Mouse (Mus musculus): ENCODE data around the gene Fitm2.

The Fitm2 gene

DNA sequence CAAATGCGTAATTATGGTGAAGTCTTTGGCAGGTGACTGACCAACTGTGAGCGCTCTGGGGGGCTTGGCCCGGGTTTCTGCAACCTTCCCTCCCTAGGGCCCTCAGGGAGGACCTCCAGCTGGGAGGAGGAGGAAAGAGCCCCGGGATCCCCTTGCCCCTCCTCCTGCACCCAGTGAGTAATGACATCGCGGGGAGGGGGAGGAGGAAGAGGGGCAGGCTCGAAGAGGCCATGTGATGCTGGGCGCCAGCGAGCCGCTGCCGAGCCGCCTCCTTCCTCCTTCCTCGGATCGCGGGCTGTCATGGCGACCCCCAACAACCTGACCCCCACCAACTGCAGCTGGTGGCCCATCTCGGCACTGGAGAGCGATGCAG is 34.2 kb downstream of the Fitm2 start, which contains the start of gene Gdap1l1:
Gene Gdap1l1, plus strand, starts transcription at position 231 of the 373 bp plus-strand sequence.
- in situ Hi-C loops (cut with MboI; ENCODE audit: low pct_unique_long_range_greater_than_20kb in 1 of 2, low sequenced_read_pairs in 2 of 2, unreplicated experiment in 1 of 2), result no loop called here

DNA sequence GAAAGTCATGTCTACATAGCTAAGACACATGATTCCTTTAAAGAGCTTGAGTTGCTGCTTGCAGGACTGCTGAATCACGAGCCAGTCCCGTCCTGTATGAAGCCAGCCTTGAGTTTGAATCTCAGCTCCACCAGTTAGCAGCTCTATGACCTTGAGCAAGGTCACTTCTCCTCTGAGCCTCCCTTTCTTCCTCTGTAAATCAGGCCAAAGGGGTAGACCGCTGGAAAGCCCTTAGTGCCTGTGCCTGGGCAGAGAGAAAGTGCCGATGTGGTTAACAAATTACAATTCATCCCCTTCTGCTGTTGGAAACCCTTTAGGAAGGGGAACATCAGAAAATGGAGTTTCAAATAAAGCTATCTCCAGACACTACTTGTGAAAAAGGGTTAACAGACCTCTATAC is 34.6 kb downstream of the Fitm2 start:
- in situ Hi-C loops (cut with MboI; ENCODE audit: low pct_unique_long_range_greater_than_20kb in 1 of 2, low sequenced_read_pairs in 2 of 2, unreplicated experiment in 1 of 2), result no loop called here

DNA sequence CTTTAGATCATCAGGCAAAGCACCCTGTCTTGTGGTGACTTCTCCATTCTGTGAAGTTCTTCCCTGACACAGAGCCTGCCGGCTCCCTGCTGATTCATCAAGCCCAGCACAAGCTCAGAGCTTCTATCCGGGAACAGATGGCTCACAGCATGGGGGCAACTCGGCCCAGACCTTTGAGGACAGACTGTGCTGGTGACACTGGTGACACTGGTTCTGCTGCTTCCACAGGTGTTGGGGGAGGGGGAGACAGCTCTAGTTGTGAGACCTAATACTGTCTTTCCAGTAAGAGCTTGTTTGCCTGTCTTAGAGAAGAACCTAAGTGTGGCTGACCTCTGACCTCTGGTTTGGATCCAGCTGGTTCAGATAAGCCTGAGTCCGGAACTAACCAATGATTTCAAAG is 38.5 kb downstream of the Fitm2 start:
- in situ Hi-C loops (cut with MboI; ENCODE audit: low pct_unique_long_range_greater_than_20kb in 1 of 2, low sequenced_read_pairs in 2 of 2, unreplicated experiment in 1 of 2), result no loop called here

DNA sequence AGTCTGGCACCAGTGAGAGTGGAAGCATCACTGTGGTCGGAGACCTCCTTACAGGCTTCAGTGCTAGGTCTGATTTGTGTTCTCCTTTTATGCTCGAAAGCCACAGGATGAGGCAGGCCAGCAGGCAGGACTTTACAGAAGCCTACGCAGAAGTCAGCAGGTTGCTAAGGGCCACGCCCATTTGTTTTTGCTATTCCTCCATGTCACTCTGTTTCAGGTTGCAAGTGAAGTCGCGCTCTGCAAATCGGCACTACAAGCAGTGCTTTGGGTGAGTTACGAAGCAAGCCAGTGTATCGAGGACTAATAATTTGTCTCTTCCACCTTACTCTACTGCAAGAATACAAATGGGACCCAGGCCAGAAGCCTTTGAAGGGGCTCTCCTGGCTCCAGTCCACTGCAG is 41.1 kb downstream of the Fitm2 start:
- in situ Hi-C loops (cut with MboI; ENCODE audit: low pct_unique_long_range_greater_than_20kb in 1 of 2, low sequenced_read_pairs in 2 of 2, unreplicated experiment in 1 of 2), result no loop called here

DNA sequence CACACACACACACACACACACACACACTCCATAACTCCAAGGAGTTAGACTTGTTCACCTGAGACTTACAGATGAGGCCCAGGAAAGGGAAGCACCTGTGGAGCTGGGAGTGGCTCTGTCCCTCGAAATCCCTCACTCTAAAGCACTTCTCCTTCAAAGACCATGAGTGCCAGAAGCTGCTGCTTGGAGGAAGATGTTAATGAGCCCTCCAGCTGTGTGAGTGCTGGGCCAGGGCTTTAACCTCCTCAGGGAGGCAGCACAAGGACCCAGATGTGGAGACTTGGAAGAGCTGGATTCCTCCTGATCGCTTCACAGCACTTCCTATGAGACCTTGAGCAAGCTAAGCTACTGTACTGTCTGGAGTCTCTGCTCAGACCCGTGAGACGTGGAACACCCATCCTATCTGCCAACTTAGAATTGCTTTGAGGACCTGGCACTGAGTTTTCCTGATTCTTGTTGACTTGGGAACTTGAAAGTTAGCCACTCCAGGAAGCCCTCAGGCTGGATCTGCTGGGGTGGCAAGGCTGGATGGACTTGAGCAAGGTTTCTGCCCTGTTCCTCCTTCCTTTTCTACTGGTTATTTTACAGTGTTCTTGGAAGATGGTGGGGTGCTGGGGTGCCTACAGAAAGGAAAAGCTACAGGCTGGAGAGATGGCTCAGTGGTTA is 44.0 kb downstream of the Fitm2 start:
- in situ Hi-C loops (cut with MboI; ENCODE audit: low pct_unique_long_range_greater_than_20kb in 1 of 2, low sequenced_read_pairs in 2 of 2, unreplicated experiment in 1 of 2), result no loop called here

- in situ Hi-C loops (cut with MboI; ENCODE audit: low pct_unique_long_range_greater_than_20kb in 1 of 2, low sequenced_read_pairs in 2 of 2, unreplicated experiment in 1 of 2), result no loop called here
These were observed 47.8 kb downstream of the Fitm2 start, which contains the start of gene Oser1 for GRCm38 (mm10) chr2:163424597-163424996. Gene Oser1 (minus strand): TSS chr2:163424697.

DNA sequence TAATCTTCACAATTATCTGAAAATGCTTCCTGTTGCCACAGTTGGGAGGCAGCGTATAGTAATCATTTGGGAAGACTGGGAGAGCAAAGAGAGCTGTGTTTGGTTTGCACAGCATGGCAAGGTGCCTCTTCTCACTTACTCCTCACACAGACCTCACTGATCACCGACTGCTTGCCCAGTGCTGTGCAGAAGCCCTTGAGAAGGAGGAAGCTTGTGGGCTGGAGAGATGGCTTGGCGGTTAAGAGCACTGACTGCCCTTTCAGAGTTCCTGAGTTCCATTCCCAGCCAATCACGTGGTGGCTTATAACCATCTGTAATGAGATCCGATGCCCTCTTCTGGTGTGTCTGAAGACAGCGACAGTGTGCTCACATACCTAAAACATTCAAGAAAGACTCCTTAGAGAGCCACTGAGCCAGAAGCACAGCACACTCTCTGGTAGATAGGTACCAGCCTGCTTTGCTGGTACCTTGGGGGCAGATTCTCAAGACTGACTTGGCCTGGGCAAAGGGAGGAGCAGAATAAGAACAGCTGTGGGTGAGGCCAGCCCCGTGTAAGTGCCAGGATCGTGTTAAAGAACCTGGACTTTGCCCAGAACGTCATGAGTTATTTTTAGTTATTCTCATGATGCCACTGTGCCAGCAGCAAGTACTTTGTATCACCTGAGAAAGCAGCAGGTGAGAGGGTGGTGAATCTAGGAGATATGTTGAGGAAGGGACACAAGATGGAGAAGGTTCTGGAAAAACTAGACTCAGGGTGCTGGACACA is 49.4 kb downstream of the Fitm2 start:
- in situ Hi-C loops (cut with MboI; ENCODE audit: low pct_unique_long_range_greater_than_20kb in 1 of 2, low sequenced_read_pairs in 2 of 2, unreplicated experiment in 1 of 2), result no loop called here

- in situ Hi-C loops (cut with MboI; ENCODE audit: low pct_unique_long_range_greater_than_20kb in 1 of 2, low sequenced_read_pairs in 2 of 2, unreplicated experiment in 1 of 2), result no loop called here
These were observed 52.0 kb downstream of the Fitm2 start for GRCm38 (mm10) chr2:163420366-163420886.

DNA sequence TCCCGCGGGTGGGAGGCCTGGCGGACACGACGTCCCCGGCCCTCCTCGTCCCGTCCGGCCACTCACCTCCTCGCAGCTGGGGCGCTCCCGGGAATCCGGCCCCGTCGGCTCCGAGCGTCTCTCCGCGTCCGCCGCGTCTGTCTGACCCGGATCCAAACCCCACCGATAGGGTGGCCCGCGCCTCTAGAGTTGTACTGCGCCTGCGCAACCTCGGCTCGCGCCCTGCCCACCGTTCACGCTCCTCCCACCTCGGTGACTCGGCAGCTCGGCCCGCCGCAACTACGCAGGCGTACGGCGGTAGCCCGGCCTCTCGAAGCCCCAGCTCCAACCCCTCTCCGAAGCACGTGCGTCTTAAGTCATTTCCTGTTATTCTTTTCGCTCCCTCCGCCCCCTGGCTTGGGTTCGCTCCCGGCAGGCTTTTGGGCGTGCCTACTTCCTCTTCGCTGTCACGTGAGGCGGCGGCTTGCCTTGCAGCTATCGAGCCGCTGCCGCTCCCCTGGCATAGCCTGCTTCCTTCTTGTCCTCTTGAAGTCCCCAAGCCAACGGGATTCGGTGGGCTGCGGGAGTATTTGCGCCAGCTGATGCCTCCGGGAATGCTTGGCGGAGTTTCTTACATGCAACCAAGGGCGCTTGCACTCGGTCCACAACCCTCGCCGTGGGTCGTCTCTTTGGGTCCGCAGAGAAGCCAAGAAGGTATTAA is 52.9 kb downstream of the Fitm2 start:
- in situ Hi-C loops (cut with MboI; ENCODE audit: low pct_unique_long_range_greater_than_20kb in 1 of 2, low sequenced_read_pairs in 2 of 2, unreplicated experiment in 1 of 2), result no loop called here

GRCm38 (mm10) chr2:163418841-163419345 is 53.5 kb downstream of the Fitm2 start:
- in situ Hi-C loops (cut with MboI; ENCODE audit: low pct_unique_long_range_greater_than_20kb in 1 of 2, low sequenced_read_pairs in 2 of 2, unreplicated experiment in 1 of 2), result no loop called here

DNA sequence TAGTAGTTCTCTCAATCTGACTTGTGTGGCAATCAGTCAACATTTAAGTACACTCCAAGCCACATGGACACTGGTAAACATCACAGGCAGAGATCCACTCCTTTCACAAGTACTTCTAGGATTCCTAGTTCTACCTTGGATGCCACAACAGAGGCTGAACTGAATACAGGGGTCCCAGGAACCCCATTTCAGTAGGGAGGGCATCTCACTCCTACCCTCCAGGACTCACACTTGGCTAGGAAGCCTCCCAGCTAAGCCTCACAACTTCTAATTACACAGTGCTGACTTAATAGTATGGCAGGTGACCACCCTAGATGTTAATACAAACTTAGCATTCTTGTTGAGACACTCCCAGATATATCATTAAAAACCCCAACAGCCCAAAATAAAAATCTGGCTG is 54.6 kb downstream of the Fitm2 start:
- in situ Hi-C loops (cut with MboI; ENCODE audit: low pct_unique_long_range_greater_than_20kb in 1 of 2, low sequenced_read_pairs in 2 of 2, unreplicated experiment in 1 of 2), result no loop called here

DNA sequence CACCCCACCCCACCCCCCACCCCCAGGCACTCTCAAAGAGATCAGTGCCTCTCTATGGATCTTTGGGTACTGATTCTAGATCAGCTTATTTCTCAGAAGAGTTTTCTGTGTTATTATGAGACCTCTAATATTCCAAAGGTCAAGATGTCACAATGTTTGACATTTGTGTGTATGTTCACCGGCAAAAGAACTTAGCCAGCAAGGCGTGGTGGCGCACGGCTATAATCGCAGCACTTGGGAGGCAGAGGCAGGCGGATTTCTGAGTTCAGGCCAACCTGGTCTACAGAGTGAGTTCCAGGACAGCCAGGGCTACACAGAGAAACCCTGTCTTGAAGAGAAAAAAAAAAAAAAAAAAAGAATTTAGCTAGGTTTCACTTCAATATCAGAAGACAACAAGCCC is 55.4 kb downstream of the Fitm2 start:
- in situ Hi-C loops (cut with MboI; ENCODE audit: low pct_unique_long_range_greater_than_20kb in 1 of 2, low sequenced_read_pairs in 2 of 2, unreplicated experiment in 1 of 2), result no loop called here

Measured in mouse embryonic stem cell (cell line).